Mouse (Mus musculus) embryonic fibroblast, embryonic 13.5 days (primary cell): ENCODE data around the gene Immp2l.

Experiments
- CTCF ChIP-seq: IDR thresholded peaks from 2 replicates; pipeline ENCODE4 v1.5.1; 2011; ENCODE audit warnings: mild to moderate bottlenecking, control low read depth, low read length, moderate library complexity, borderline replicate concordance; ENCODE audit not compliant: insufficient read depth
- POLR2A ChIP-seq: IDR thresholded peaks from 2 replicates; pipeline ENCODE4 v1.6.1; 2011; ENCODE audit warnings: low read depth, mild to moderate bottlenecking, control low read depth, low read length, moderate library complexity

DNA sequence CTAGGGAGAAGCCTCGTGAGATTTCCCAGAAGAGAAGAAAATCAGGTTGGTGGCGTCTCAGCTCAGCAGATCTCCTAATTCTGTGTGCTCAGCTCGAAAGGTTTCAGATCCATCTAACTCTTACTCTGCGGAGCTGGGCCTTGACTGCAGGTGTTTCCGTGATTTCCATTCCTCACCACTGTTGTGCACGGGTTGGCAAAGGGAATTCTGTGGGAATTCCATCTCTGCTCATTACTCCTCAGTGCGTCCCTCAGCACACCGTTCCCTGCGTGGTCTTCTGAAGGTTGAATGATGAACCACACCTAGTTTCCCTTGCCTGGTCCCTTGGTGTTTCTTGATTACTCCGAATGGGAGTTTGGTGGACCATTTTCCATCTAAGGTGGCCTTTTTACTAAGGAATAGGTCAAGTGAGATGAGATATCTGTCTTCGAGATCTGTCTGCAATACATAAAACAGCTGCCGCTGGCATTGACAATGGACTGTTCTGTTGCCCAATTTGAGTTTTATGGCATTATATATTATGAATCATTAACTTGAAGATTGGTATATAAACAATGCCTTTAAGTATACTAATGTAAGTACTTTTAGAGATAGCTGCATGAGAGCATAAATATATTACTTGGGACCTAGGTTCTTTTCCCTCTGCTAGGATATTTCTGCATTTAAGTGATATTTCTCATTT, 23.3 kb downstream of the Immp2l start:
- TF ChIP-seq CTCF (no peak), POLR2A (no peak)
